Mouse (Mus musculus): ENCODE data around the gene Efcab12.
"Not testable (repeated sequence)": the region's sequence is repeated elsewhere in the genome, so short reads cannot be mapped to it uniquely, and the experiment has no call there.

The Efcab12 gene

DNA sequence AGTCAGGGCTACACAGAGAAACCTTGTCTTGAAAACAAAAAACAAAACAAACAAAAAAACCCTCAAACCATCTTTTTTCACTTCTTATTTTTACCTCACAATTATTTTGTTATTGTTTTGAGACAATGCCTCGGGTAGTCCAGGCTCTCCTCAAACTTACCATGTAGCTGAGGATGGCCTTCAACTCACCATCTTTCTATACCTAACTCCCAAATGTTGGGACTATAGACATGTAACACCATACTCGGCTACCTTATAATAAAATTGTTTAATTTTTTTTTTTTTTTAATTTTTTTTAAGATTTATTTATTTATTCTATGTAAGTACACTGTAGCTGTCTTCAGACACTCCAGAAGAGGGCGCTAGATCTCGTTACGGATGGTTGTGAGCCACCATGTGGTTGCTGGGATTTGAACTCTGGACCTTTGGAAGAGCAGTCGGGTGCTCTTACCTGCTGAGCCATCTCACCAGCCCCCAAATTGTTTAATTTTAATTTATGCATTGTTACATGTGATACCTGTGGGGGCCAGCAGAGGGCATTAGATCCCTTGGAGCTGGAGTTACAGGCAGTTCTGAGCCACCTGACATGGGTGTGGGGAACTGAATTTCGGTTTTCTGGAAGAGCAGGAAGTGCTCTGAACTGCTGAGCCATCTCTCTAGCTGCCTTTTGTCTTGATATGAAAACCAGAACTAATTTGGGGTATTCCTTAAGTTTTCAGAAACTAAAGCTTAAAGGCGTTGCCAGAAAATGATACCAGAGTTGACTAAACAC is 8.6 kb upstream of the Efcab12 start:
- in situ Hi-C loops (cut with MboI, MseI) = no loop called here

DNA sequence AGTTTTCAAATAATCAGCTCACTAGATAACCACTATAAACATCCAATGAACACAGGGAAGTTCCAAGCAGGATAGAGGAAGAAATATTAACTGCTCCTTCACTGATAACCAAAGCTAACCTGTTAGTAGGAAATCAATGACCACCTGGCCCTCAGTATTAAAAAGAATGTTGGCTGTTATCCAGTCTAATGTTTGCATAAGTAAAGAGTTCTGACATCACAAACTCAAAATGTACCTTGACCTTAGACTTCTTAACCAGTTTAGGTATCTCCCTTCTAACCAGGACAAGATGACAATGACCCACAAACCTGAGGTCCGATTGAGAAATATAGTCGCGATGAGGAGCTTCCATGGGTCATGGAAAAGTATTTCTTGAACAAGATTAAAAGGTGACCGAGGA is 6.8 kb upstream of the Efcab12 start:
- in situ Hi-C loops (cut with MboI, MseI) = no loop called here

DNA sequence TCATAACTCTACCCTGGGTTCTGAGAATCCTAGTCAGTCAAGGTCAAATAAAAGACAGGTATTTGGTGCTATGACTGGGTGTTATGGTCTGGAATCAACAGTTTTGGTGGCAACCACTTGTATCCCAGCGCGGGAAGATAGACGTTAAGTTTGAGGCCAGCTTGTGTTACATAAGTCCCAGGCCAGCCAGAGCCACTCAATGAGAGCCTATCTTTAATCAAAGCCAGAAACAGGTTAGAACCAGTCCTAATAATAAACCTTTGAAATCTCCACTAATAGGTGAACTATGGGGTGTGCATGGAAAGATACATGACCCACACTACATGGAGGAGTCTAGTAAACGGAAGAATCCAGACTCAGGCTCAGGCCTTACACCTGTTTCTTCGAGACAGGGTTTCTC is 533 bp upstream of the Efcab12 start:
- in situ Hi-C loops (cut with MboI, MseI) = no loop called here

DNA sequence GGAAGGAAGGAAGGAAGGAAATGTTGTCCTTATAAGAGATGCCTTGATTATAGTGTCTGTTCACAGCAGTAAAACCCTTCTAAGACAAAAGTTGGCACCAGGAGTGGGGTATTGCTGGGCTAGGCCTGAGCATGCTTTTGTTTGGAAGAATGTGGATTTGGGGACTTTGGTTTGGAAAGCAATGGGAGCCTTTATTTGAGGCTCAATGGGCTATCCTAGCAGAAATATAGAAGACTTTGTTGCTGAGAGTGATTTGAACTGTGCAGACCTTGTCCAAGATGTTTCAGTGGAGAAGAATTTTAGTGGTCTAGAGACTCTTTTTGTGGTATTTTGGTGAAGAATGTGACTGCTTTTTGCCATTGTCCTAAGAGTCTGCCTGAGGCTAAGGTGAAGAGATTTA is 4.4 kb downstream of the Efcab12 start:
- in situ Hi-C loops (cut with MboI, MseI) = no loop called here

DNA sequence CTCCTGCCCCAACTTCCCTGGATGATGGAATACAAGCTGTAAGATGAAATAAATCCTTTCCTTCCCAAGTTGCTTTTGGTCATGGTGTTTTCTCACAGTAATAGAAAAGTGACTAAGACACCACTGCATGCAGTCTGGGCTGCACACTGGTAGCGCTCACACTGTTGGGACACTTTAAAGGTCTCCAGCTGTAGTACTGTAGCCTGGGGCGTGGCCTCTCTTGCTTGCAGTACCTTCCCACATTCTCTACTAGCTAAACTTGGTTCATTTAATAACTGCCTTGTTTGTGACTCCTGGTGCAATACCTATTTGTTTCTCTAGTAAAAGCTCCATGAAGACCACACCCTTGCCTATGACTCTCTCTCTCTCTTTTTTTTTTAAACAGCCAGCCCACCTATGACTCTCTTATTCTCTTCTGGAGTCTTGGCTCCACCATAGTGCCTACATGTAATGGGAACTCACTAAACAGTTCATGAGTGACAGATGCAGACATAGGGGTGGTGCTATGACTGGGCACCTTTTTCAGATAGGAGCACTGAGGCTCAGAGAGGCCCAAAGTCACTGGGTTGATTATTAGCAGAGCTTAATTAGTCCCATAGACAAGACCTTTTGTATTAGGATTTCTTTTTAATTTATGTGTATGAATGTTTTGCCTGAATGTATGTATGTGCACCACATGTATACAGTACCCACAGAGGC is 5.9 kb downstream of the Efcab12 start:
- in situ Hi-C loops (cut with MboI, MseI) = no loop called here

DNA sequence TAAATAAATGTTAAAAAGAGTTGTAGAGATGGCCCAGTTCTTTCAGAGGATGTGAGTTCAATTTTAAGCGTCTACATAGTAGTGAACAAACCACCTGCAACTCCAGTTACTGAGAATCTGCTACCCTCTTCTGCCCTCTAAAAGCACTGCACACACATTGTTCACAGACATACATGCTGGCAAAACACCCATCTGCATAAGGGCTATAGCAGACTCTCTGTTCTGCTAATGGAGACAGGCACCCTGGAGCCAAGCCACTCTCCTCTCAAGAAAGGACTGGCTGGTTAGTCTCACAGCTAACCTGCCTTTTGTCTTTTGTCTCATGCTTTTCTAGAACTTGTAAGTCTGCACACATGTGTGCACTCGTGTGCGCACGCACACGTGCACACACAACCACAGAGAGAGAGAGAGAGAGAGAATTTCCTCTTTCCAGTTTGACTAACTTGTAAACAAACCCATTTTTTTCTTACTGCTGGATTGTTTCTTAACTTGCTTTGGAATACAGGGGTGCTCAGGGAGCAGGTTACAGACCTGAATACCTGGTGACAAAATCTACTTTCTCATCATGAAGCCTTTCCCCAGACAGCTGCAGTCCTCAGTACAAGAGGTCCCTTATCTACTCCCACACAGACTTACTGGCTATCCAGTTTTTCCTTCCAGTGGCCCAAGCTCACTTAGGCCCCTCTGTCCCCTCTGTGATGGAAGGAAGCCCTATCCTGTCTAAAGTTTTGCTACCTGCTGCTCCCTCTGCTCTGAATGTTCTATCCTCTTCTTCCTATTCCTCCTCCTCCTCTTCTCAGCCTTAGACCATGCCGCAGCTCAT is 7.2 kb downstream of the Efcab12 start:
- in situ Hi-C loops (cut with MboI, MseI) = no loop called here

DNA sequence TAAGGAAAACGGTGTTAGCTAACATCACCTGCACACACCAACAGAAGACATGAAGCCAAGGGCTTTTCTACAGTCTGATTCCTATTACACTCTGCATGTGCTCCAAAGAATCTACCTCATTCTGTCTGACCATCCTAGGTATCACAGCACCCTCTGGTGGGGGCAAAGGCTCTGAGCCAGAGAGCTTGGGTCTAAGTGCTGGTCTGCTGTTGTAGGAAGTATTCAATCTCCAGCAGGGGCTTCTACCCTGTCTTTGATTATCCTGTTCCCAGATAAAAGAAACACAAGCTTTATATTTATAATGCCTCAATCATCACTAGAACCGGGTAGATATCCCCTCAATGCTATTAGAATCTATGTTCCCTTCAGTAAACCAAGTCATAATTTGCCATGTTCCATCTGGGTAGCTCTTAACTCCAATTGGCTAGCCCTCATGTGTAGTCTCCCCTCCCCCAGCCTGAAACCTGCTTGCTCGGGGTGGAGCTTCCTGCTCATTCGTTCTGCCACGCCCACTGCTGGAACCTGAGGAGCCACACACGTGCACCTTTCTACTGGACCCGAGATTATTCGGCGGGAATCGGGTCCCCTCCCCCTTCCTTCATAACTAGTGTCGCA is 14.3 kb downstream of the Efcab12 start:
- in situ Hi-C loops (cut with MboI, MseI) = not testable (repeated sequence)

DNA sequence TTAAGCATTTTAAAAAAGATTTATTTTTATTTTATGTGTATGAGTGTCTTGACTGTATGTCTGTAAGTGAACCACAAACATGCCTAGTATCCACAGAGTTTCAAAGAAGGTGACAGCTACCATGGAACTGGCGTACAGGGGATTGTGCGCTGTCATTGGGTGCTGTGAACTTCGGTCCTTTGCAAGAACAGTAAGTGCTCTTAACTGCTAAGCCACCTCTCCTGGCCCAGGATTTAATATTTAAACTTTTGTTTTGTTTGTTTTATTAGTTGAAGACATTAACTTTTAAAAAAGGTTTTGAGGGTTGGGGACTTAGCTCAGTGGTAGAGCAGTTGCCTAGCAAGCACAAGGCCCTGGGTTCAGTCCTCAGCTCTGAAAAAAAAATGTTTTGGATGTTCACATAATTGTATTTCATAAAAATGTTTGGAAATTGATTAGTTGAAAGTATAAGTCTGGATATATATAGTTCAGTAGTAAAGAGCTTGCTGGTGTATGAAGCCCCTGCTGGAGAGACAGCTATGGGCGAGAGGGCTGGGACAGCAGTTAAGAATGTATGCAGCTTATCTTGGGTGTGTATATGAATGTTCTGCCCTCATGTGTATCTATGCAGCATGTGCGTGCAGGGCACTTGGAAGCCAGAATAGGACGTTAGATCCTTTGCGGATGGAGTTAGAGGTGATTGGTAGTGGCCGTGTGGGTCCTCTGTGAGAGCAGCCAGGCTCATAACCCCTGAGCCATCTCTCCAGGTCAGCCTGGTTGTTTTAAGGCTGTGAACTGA is 16.8 kb downstream of the Efcab12 start:
- in situ Hi-C loops (cut with MboI, MseI) = no loop called here

DNA sequence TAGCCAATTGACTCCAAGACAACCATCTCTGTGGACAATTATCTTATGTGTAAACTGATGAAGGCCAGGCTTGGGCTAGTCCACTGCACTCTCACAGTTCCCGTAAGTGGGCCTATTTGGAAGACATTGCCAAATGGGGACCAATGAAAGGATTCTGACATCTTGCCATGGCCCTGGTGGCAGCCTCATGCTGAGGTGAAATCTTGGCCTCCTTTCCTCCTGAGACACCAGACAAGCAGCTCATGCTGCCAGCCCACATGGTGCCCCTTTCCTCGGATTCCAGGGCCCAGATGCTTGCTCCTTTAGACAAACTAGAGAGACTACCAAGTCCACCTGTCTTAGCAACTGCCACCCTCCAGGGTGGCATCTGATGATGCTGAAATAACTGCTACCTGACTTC is 20.1 kb downstream of the Efcab12 start:
- in situ Hi-C loops (cut with MboI, MseI) = no loop called here

DNA sequence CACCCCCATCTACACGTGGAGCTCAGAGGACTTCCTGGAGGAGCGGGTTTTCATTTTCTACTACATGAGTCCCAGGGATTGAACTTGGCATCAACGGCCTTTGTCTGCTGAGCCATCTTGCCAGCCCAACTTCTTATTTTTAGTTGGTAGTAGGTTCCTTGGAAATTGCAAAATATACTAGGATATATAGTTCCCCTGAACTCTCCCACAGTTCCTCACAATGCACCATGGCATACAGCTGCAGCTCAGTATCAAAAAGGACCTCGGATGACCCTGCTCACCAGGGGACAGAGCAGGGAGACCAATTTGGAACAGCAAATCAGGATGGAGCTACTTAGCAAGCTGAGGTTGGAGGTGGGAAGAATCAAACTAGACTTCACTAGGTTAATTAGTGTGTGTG is 23.2 kb downstream of the Efcab12 start:
- in situ Hi-C loops (cut with MboI, MseI) = no loop called here

DNA sequence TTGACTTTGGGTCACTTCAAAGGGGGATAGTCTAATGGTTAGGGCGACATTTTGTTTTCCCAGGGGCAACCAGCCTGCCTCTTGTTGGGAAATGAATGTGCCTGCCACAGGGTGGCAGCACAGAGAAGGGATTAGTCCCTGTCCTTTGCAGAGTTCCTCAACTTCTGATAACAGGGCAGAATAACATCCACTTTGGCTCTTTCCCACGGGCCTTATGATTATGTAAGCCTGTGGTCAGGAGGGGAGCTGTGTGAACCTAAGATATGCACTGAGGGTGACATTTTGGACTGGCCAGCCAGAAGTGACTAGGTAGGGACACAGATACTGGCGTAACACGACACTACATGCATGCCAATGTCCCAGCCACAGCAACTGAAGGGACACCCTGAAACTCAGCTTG is 24.1 kb downstream of the Efcab12 start:
- in situ Hi-C loops (cut with MboI, MseI) = no loop called here

DNA sequence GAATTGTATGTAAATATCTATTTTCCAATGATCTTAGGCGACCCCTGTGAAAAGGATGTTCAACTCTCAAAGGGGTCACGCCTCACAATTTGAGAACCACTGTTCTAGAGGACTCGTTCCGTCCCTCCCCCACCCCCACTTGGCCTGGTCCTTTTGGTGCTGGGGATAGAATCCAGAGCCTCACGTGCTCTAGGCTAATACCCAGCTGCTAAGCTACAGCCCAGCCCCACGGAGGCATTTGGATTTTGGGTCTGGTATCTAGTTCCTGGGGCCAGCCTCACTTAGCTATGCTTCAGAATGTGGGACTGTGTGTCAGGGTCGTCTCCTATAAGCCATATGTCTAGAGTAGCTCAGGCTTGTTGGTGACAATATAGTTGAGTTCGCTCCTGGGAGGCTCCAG is 26.6 kb downstream of the Efcab12 start:
- in situ Hi-C loops (cut with MboI, MseI) = no loop called here

DNA sequence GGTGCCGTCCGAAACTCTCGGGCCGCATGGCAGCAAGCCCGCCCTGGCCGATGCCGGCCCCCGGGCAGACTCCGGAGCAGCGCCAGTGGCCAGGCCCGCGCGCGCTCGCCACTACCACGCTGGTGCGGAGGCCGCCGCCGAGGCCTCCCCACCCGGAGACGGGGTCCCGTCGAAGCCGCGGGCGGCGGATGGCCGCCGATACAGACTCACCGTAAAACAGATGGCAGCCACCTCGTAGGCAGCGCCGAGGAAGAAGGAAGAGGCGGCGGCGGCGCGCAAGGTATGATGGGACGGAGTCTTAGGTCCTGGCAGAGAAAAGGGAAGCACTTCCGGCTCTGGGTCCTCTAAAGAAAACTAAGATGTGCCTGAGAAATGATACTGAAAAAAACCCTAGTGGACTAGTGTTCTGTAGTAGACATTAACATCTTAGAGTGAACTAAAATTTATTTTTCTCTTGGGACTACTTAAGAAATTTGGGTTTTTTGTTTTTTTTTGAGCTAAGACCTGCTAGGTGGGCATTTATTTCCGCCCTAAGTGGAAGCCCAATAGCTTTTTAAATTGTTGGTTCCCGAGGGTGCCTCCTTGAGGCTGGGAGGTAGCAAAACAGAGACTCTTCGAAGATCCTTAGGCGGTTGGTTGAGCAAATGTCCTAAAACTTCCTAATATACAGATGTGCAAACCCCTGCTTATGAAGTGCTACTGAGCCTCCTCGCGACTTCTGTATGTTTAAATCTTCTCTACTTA is 29.6 kb downstream of the Efcab12 start, which contains the start of gene Rpl32:
Gene Rpl32, minus strand, starts transcription at position 260 of the 744 bp plus-strand sequence.
- in situ Hi-C loops (cut with MboI, MseI) = no loop called here

DNA sequence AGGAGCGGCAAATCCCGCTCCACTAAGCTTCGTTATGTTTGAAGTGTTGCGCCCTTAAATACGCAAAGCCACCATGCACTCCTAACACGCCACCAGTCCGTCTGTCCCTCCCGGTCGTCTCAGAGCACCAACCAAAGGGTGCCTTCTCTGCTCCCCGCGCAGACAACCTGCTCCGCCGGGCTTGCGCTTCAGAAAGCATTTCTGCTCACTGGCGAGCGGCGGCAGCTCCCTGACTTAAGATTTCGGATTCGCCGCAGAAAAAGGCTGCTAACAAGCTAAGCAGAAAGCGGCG is 30.1 kb downstream of the Efcab12 start:
- in situ Hi-C loops (cut with MboI, MseI) = no loop called here

DNA sequence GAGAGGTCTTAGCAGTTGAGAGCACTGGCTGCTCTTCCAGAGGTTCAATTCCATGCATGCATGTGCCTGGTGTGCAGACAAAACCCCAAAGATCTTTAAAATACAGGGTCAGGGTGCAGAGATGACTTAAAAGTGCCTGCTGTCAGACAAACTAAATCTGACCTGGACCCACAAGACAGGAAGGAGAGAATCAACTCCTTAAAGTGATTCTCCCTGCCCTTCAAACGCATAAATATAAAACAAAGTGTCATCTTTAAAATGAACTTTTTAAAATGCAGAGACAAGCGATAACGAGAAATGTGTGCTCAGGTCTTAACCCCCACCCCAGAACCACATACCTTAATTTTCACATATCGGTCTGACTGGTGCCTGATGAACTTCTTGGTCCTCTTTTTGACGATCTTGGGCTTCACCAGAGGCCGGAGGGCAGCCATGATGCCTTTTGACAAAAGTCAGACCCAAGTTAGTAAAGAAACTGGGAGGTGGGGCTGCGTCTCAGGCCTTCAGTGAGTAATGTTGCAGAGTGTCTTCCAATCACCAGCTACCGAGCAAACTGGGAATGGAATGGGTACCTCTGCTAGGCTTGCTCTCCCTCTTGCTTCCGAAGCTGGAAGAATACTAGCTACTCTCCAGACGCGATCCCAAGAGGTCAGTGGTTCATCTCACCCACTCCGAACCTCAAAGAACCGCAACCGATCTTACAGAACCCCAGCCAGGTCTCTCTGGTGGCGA is 30.6 kb downstream of the Efcab12 start:
- in situ Hi-C loops (cut with MboI, MseI) = no loop called here

DNA sequence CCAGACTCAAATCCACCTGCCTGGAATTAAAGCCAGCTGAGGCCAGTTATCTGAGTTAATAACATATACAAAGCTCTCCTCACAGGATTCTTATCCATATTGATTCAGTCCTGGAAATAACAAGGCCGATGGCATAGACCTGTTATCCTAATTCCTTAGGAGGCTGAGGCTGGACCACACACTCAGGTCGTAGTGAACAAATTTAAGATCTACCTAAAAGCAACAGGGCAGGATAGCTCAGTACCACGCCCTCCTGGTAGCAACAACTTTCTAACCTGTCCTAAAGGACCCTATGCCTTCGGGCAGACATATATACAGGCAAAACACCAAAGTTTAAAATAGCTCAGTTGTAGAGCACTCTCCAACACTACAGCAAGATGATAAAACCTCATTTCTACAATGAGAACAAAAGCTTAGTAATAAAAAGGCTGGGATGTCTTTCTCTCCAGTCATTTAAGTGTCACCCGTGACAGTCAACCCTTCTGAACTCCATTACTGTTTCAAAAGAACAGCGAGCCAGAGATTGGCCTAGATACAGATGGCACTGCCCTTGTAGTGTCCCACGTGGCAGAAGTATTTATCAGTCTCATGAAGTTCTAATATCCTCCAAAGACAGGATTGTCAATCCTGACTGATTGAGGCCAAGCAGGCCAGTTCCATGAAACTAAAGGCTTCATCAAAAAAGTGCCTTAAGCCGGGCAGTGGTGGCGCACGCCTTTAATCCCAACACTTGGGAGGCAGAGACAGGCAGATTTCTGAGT is 33.6 kb downstream of the Efcab12 start:
- in situ Hi-C loops (cut with MboI, MseI) = no loop called here

DNA sequence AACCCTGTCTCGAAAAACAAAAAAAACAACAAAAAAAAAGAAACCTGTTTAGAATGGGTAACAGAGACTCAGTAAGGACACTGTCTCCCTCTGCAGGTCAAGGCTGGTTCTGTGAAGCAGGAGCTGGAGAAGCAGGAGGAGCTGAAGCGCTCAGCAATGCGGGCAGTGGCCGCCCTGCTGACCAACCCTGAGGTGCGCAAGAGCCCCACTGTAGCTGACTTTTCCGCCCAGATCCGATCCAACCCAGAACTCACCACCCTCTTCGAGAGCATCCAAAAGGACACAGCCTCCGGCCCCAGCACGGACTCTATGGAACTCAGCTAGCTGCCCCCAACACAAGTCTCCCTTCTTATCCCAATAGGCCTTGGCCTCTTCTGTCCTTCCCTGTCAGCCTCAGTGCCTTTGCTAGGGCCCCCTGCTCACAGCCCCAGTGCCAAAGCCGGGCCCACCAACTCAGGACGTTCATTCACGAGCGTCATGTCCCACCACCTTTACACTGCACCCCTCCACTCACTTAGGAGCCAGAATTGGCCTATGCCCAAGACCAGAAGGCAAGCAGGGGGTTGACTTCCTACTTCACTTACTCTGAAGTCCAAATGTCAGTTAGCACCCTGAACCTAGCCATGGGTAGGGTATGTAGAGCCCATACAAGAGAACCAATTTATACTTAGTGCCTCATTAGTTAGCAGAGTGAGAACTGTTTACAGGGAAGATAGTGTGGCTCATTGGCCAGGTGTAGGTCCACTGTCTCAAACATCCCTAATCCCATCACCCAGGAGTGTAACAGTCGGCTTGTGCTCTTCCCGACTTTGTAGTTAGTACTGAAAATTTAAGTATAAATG is 34.5 kb downstream of the Efcab12 start:
- in situ Hi-C loops (cut with MboI, MseI) = no loop called here

DNA sequence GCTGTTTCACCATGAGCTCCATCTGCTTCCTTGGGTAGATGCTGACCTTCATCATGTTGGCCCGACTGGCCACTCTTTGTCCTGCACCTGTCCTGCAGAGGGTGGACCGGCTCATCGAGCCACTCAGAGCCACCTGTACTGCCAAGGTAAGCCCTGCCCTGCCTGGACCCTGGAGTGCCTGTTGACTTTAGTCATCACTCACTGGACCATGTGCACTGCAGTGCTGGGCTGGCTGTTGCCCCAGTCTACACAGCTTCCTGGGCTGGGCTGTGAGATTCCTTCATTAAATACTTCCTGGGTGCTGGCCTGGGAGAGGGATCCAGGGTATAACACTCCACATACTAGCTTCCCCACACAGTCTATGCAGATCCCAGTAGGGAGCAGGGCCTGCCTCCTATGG is 36.4 kb downstream of the Efcab12 start:
- in situ Hi-C loops (cut with MboI, MseI) = no loop called here

Data from regulatory T cell (primary cell).